Mouse (Mus musculus) heart, embryonic 12.5 days (tissue): ENCODE results near the gene Scn5a. TPM values are rescaled to one million over a fixed set of nuclear protein-coding genes. Genes with fewer than 3 reads are reported as not detected.

Experiments used
- ATAC-seq: fragments of 200-750 bp; cut with Nextera tagmentation; 2 replicates; pipeline ENCODE4 v1.8.0; 2017; ENCODE audit warnings: moderate TSS enrichment, moderate library complexity; ENCODE audit not compliant: insufficient number of reproducible peaks, low FRiP score
- H3K27ac ChIP-seq: fragments of 300-500 bp; sonication (generic); 2 replicates; pipeline ENCODE4 v1.5.1; 2016; ENCODE audit warnings: mild to moderate bottlenecking, moderate library complexity; ENCODE audit not compliant: poor library complexity, severe bottlenecking
- H3K27me3 ChIP-seq: fragments of 300-500 bp; sonication (generic); replicated peaks from 2 replicates; pipeline ENCODE4 v1.6.1; 2016; ENCODE audit warnings: mild to moderate bottlenecking, moderate library complexity
- H3K36me3 ChIP-seq: fragments of 300-500 bp; sonication (generic); 2 replicates; pipeline ENCODE4 v1.6.1; 2016; ENCODE audit warnings: mild to moderate bottlenecking, moderate library complexity
- H3K4me1 ChIP-seq: fragments of 300-500 bp; sonication (generic); replicated peaks from 2 replicates; pipeline ENCODE4 v1.6.1; 2016; ENCODE audit warnings: mild to moderate bottlenecking
- H3K4me2 ChIP-seq: fragments of 300-500 bp; sonication (generic); 2 replicates; pipeline ENCODE4 v1.6.1; 2016; ENCODE audit warnings: mild to moderate bottlenecking, moderate library complexity
- H3K4me3 ChIP-seq: fragments of 300-500 bp; sonication (generic); 2 replicates; pipeline ENCODE4 v1.5.1; 2016; ENCODE audit warnings: mild to moderate bottlenecking
- H3K9ac ChIP-seq: fragments of 300-500 bp; sonication (generic); 2 replicates; pipeline ENCODE4 v1.6.1; 2016; ENCODE audit warnings: mild to moderate bottlenecking, moderate library complexity
- H3K9me3 ChIP-seq: fragments of 300-500 bp; sonication (generic); replicated peaks from 2 replicates; pipeline ENCODE4 v1.6.1; 2016; ENCODE audit warnings: mild to moderate bottlenecking, moderate library complexity
- WGBS: fragments of 180-500 bp; shearing (Covaris S2); methylation state at CpG from one replicate; pipeline ENCODE4 v1.1.7; 2016; 5-methylcytosine and 5-hydroxymethylcytosine counted together
- polyA plus RNA-seq: library from polyadenylated mRNA; unstranded; fragments of >200 nt; fragmentation: Nextera tagmentation; extraction: Ambion mirVana; gene quantifications from 2 replicates; pipeline ENCODE4 v1.2.1, GENCODE M21; 2016

Scn5a gene
- polyA plus RNA-seq, 1 experiment from 2014 or later: 15.9 TPM

DNA sequence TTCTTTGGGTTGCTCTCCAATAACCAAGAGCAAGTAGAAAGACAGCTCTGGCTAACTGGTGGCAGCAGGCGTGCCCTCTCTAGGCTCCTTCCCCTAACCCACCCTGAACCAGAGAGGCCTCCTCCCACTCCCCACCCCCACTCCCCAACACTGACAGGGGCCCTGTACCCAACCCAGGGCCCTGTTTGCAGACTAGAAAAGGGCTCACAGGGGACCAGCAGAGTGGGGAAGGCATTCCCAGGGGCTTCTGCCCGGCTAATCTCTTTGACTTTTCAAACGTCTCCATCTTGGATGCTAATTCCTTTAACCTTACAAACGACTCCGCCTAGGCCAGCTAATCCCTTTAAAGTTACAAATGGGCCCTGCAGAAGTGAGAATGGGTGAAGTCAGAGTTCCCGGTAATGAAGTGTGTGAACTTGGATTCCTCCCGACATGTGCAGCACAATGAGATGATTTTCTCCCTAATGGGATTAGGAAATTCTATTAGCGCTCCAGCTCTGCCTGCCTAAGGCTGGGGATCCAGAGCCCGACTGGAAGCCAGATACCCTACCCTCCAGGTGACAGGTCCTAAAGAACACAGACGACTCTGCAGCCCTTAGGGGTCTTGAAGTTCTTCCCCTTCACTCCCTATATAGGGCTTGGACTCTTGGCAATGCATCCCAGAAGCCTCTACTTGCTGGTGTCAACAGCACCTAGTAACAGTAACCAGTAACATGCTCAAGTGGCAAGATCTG lies 47.0 kb downstream of the Scn5a start:
- H3K9me3 ChIP-seq: no peaks in the 10 kb centered on the region
- H3K36me3 ChIP-seq: peaks cover 24% of the 10 kb centered on the region; the same call in 1 of the 2 replicates
- WGBS: 22% methylated on average over 10 of the region's 10 CpGs
- no peak overlapping the region for H3K27ac ChIP-seq
- H3K27me3 ChIP-seq: peaks cover 56% of the 10 kb centered on the region
- H3K4me3 ChIP-seq: no peak overlapping the region
- H3K4me2 ChIP-seq: no peak overlapping the region
- no peak for ATAC-seq
- H3K4me1 ChIP-seq: peaks cover 12% of the 10 kb centered on the region; the same call in 1 of the 2 replicates
- H3K9ac ChIP-seq: no peak overlapping the region

DNA sequence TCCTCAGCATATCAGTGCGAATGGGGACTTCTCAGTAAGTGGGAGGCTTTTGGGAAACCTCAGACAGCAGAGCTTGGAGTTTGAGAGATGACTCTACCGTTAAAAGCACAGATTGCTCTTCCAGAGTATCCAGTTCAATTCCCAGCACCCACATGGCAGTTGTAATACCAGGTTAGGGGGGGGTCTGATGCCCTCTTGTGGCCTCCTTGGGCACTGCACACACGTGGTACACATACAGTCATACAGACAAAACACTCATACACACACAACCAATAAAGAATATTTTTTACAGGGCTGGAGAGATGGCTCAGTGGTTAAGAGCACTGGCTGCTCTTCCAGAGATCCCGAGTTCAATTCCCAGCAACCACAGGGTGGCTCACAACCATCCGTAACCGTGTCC lies 54.3 kb downstream of the Scn5a start:
- ATAC-seq: no peak
- H3K27ac ChIP-seq: no peak overlapping the region
- H3K36me3 ChIP-seq: peaks cover 47% of the 10 kb centered on the region
- H3K4me1 ChIP-seq: 0 out of 2 replicates have a peak, but pooled peaks cover under 1% of the 10 kb centered on the region
- H3K27me3 ChIP-seq: peaks cover 3% of the 10 kb centered on the region
- H3K4me3 ChIP-seq: no peak overlapping the region
- peaks cover 7% of the 10 kb centered on the region for H3K9me3 ChIP-seq
- no peak overlapping the region for H3K9ac ChIP-seq
- no peak overlapping the region for H3K4me2 ChIP-seq
- WGBS: 86% methylated on average over 6 of the region's 6 CpGs

DNA sequence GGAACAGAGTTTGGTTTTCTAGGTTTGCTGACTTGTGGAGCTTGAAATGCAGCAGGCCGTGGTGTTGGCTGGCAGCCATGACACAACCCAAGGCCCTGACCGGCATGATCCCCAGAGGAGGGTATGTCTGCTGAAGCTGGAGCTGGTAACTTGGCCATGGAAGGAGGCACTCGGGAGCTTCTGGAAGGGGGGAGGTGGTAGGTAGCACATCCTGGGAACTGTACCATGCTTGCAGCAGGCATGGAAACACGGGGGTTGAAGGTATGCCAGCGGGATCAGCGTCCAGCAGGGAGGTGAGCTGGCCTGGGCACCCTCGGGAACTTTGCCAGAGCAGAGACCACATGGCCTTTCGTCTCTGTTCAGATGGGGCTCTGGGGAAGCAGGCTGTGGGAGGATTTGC lies 55.5 kb downstream of the Scn5a start:
- Histone ChIP-seq H3K4me2 (no peak overlapping the region), H3K27ac (0 out of 2 replicates have a peak overlapping the region, but pooled peaks have one; percentile 5), H3K4me3 (no peak overlapping the region), H3K36me3 (peaks cover 42% of the 10 kb centered on the region), H3K9me3 (peaks cover 7% of the 10 kb centered on the region), H3K9ac (no peak overlapping the region), H3K4me1 (peaks cover 11% of the 10 kb centered on the region), H3K27me3 (peaks cover 3% of the 10 kb centered on the region)
- 77% methylated on average over 8 of the region's 8 CpGs for WGBS
- no peak for ATAC-seq

DNA sequence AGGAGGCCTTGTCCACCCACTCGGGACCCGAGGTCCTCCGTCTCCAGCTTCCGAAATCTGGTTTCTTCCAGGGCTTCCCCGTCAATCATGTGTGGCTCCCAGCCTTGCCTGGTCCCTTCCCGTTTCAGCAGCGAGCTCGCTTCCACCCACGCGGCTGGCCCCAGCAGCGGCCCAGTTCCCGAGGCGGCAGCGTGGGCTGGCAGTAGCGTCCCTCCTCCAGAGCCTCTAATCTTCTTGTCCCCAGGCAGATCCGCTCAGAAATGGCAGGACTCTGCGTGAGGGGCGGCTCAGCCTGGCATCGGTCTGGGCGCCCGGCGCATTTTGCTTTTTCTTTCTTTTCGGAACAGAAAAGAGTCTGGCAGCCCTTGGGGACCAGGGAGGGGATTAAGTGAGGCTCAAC lies 59.7 kb downstream of the Scn5a start:
- Histone ChIP-seq H3K9me3 (peaks cover under 1% of the 10 kb centered on the region; the same call in 1 of the 2 replicates), H3K36me3 (peaks cover 30% of the 10 kb centered on the region), H3K9ac (peak overlapping the region; percentile 27; the same call in 1 of the 2 replicates), H3K4me2 (no peak overlapping the region), H3K27me3 (peaks cover 17% of the 10 kb centered on the region), H3K4me3 (no peak overlapping the region), H3K27ac (no peak overlapping the region), H3K4me1 (peaks cover 38% of the 10 kb centered on the region)
- WGBS: 52% methylated on average over 23 of the region's 23 CpGs
- no peak for ATAC-seq

DNA sequence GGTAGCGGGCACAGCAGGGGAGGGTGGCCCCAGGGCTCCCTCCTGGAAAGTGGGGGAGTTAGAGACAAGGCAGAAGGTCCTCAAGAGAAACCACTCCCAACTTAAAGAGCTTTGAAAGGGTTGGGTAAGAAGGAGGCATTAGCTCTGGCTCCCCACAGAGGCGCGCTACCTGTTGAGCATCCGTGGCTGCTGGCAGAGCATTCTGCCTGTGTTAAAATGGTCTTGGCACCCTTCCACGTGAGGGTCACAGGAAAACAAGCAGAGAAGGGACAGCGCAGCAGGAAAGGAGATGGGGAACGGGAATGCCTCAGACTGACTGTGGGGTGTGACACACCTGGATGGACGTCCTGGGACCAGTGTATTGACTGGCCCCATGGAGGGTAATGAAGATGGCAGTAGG lies 60.6 kb downstream of the Scn5a start:
- Histone ChIP-seq H3K4me3 (no peak overlapping the region), H3K27ac (0 out of 2 replicates have a peak overlapping the region, but pooled peaks have one; percentile 55)
- 66% methylated on average over 8 of the region's 8 CpGs for WGBS

DNA sequence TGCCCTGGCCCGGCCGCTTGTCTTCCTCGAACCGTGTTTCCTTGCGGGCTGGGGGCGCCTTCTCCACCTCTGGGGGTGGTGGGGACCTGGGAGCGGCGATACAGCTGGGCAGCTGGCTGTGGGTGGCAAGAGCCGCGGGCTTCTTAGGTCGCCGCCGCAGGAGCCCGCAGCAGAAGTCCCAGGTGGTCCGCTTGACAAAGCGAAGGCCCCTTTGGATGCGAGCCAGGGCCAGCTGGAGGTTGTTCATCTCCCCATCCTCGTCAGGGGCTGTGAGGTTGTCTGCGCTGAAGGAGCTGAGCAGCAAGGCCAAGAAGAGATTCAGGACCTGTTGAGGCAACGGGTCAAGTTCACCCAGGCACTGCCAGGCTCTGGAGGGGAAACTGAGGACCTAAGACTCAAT lies 61.3 kb downstream of the Scn5a start:
- H3K27me3 ChIP-seq: peaks cover 17% of the 10 kb centered on the region
- H3K4me3 ChIP-seq: no peak overlapping the region
- peak overlapping the region; percentile 27; the same call in 1 of the 2 replicates for H3K4me2 ChIP-seq
- H3K9me3 ChIP-seq: no peaks in the 10 kb centered on the region
- H3K27ac ChIP-seq: peak overlapping the region; percentile 55
- H3K4me1 ChIP-seq: peaks cover 38% of the 10 kb centered on the region
- H3K36me3 ChIP-seq: peaks cover 38% of the 10 kb centered on the region
- no peak overlapping the region for H3K9ac ChIP-seq
- 42% methylated on average over 20 of the region's 20 CpGs for WGBS
- no peak for ATAC-seq

More for the DNA sequence above, 60.6 kb downstream of the Scn5a start:
- Histone ChIP-seq H3K9ac (no peak overlapping the region), H3K4me2 (no peak overlapping the region), H3K9me3 (no peaks in the 10 kb centered on the region), H3K36me3 (peaks cover 32% of the 10 kb centered on the region), H3K4me1 (peaks cover 38% of the 10 kb centered on the region), H3K27me3 (peaks cover 17% of the 10 kb centered on the region)
- ATAC-seq: no peak

DNA sequence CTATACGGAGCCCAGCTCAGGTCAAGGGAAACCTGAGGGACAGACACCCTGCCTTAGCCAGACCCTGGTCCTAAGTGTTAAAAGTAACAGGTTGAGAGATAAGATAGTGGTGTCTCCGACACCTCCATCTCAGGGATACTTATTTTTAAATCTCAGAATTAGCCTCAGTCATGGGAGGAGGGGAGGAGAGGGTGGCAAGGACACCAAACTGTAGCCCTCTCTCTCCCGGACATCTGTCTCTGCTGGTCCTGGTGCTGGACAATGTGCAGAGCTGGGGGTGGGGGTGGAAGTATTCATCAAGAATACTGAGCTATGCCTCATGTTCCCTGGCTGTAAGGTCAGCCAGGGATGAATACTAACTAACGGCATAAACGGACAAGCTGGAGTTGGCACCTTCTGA lies 62.0 kb downstream of the Scn5a start:
- peaks cover 17% of the 10 kb centered on the region for H3K27me3 ChIP-seq
- 30% methylated on average over 5 of the region's 5 CpGs for WGBS
- ATAC-seq: peak; percentile 44
- H3K9ac ChIP-seq: no peak overlapping the region
- H3K9me3 ChIP-seq: no peaks in the 10 kb centered on the region
- peaks cover 38% of the 10 kb centered on the region for H3K36me3 ChIP-seq
- peak overlapping the region; percentile 55; the same call in 1 of the 2 replicates for H3K27ac ChIP-seq
- H3K4me2 ChIP-seq: 0 out of 2 replicates have a peak overlapping the region, but pooled peaks have one; percentile 27
- H3K4me3 ChIP-seq: no peak overlapping the region
- peaks cover 38% of the 10 kb centered on the region for H3K4me1 ChIP-seq

DNA sequence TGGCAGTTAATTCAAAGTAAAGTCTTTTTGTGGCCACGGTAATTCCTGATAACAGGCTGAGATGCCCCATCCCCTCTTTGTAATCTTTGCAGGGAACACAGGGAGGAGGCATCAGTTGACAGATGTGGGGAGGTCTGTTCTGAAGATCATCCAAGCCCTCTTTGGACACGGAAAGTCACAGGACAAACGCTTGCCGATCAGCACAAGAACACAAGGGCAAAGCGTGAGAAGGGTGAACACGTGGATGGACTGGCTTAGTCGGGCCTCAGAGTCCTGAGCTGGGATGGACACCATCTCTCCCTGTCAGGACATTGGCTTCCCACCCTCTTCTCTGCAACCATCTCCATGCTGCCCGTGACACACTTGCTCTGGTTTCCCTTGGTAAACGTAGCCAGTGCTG lies 63.4 kb downstream of the Scn5a start:
- H3K4me3 ChIP-seq: no peak overlapping the region
- no peak overlapping the region for H3K9ac ChIP-seq
- H3K4me1 ChIP-seq: peaks cover 38% of the 10 kb centered on the region
- H3K27me3 ChIP-seq: peaks cover 17% of the 10 kb centered on the region
- H3K27ac ChIP-seq: no peak overlapping the region
- 70% methylated on average over 9 of the region's 9 CpGs for WGBS
- ATAC-seq: no peak
- H3K4me2 ChIP-seq: no peak overlapping the region
- H3K36me3 ChIP-seq: peaks cover 35% of the 10 kb centered on the region
- no peaks in the 10 kb centered on the region for H3K9me3 ChIP-seq

DNA sequence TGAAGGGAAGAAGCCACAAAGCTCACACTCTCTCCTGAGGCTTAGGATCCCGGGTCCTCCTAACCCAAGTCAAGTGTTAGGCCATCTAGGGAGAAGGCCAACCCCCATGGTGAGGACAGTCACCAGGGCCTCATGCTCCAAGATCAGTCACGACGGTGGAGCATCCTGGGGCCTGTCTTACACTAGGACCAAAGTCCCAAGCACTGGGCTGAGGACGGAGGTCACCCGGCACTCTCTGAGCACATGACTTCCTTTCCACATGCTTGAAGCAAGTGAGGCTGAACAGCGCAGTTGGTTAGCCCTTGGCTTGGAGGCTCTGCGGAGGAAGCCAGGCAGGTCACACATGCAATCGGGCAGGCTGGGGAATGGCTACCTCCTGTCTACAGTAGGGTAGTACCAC lies 63.8 kb downstream of the Scn5a start:
- Histone ChIP-seq H3K4me3 (no peak overlapping the region), H3K9me3 (no peaks in the 10 kb centered on the region), H3K4me2 (no peak overlapping the region), H3K9ac (no peak overlapping the region), H3K36me3 (peaks cover 30% of the 10 kb centered on the region), H3K27me3 (peaks cover 17% of the 10 kb centered on the region), H3K27ac (no peak overlapping the region), H3K4me1 (peaks cover 38% of the 10 kb centered on the region)
- ATAC-seq: no peak
- 78% methylated on average over 8 of the region's 8 CpGs for WGBS

DNA sequence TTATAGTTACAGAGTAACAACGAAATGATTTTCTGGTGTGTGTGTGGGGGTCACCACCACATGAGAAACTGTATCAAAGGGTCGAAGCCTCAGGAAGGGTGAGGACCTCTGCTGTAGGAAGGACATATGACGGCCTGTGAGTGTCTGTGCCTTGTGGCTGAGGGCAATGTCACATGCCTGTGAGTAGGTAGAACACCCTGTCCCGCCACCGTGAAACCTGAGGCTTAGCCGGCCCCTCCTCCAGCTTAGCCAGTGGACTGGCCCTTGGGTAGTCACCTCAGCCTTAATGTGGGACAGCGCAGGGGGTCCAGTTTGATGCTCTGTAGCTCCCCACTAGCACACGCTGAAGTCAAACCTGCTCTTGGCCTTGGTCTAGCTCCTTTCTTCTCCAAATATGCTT lies 65.0 kb downstream of the Scn5a start:
- Histone ChIP-seq H3K9ac (no peak overlapping the region), H3K27ac (no peak overlapping the region)
- 82% methylated on average over 8 of the region's 8 CpGs for WGBS

DNA sequence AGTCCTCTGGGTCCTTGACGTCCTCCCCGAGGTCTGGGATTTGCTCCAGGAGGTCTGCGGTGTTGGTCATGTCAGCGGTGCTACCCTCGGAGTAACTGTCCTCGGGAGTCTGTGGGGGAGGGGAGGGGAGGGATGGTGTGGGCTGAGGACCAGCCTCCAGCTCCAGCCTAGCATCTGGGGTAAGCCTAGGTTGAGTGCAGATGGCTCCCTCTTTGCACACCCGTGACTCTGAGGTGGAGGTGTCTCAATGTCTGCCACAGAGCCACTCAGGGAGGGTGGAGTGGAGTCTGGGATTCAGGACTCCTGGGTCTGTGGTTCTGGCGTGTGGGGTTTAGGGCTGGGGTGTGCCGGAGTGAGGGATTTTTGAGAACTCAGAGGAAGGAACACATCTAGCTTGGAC lies 65.8 kb downstream of the Scn5a start:
- WGBS: 83% methylated on average over 9 of the region's 9 CpGs
- ATAC-seq: no peak
- Histone ChIP-seq H3K27me3 (peaks cover 11% of the 10 kb centered on the region; the same call in 1 of the 2 replicates), H3K9ac (no peak overlapping the region), H3K4me2 (no peak overlapping the region), H3K4me1 (peaks cover 24% of the 10 kb centered on the region), H3K27ac (no peak overlapping the region), H3K4me3 (no peak overlapping the region), H3K9me3 (no peaks in the 10 kb centered on the region; the same call in 1 of the 2 replicates), H3K36me3 (peaks cover 42% of the 10 kb centered on the region)

More for the DNA sequence above, 65.0 kb downstream of the Scn5a start:
- Histone ChIP-seq H3K4me2 (no peak overlapping the region), H3K36me3 (peaks cover 36% of the 10 kb centered on the region), H3K4me1 (peaks cover 30% of the 10 kb centered on the region), H3K27me3 (peaks cover 17% of the 10 kb centered on the region), H3K4me3 (no peak overlapping the region), H3K9me3 (no peaks in the 10 kb centered on the region; the same call in 1 of the 2 replicates)
- ATAC-seq: no peak
